Mouse (Mus musculus) spleen, adult 2 months (tissue): ENCODE measurements around the gene Ly6g5c.

Experiments
- CTCF ChIP-seq: fragments of 200-500 bp; IDR thresholded peaks from 2 replicates; pipeline ENCODE4 v1.5.1; 2011; ENCODE audit warnings: mild to moderate bottlenecking, inconsistent platforms; ENCODE audit not compliant: insufficient read depth, insufficient read length, insufficient replicate concordance; ENCODE audit errors: extremely low read depth
- POLR2A ChIP-seq: fragments of 200-500 bp; IDR thresholded peaks from 2 replicates; pipeline ENCODE4 v1.6.1; 2011; ENCODE audit warnings: low read depth, low read length, inconsistent platforms

DNA sequence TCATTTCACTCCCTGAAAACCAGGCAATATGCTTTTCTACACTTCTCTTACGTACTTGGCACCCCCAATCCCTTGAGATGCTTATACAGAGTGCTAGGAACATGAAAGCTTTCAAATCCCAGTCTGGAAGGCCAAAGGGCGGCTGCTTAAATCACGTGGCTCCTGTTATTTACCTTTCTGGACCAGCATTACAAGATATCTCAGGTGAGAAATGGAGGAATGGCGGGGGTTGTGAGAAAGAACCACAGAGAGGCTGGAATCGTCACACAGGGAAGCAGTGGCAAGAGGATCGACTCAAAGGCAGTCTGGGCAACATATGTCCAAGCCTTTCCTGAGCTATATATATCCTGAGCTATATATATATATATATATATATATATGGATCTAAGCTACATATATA is 17.5 kb downstream of the Ly6g5c start:
- TF ChIP-seq CTCF (no peak), POLR2A (no peak)
